Mouse (Mus musculus) erythroblast, embryonic 14.5 days (primary cell): ENCODE data around the gene Frmd8.

Experiments used
- GATA1 ChIP-seq: IDR thresholded peaks from 2 replicates; pipeline ENCODE4 v1.6.1; 2012; ENCODE audit warnings: low read length, inconsistent platforms, mixed read lengths
- TAL1 ChIP-seq: IDR thresholded peaks from 3 replicates; pipeline ENCODE4 v1.6.1; 2012; ENCODE audit warnings: low read length, inconsistent platforms, mixed read lengths

- TF ChIP-seq GATA1, result no peak
- TF ChIP-seq TAL1, result no peak
Observed at GRCm38 (mm10) chr19:5824826-5825617, 50.1 kb downstream of the Frmd8 start.
